Mouse (Mus musculus) testis, postnatal 14 days (tissue): Measurements from ENCODE around the gene Pgpep1l.

ENCODE experiments used
- DNase-seq: peaks from one replicate; pipeline ENCODE4 v3.0.0; 2021; ENCODE audit warnings: low spot score

Pgpep1l gene

GRCm38 (mm10) chr7:68213842-68214241 is 50.2 kb downstream of the Pgpep1l start:
- no peak for DNase-seq

- DNase-seq: no peak
Measured at GRCm38 (mm10) chr7:68211883-68212282, 52.1 kb downstream of the Pgpep1l start.

- no peak for DNase-seq
Measured at GRCm38 (mm10) chr7:68210417-68210816, 53.6 kb downstream of the Pgpep1l start.

GRCm38 (mm10) chr7:68209039-68209438 is 55.0 kb downstream of the Pgpep1l start:
- no peak for DNase-seq

- DNase-seq: no peak
Measured at GRCm38 (mm10) chr7:68205776-68206427, 58.1 kb downstream of the Pgpep1l start.

GRCm38 (mm10) chr7:68199609-68200008 is 64.4 kb downstream of the Pgpep1l start:
- DNase-seq: no peak

- no peak for DNase-seq
Measured at GRCm38 (mm10) chr7:68193958-68194695, 69.9 kb downstream of the Pgpep1l start.

GRCm38 (mm10) chr7:68189691-68190456 is 74.2 kb downstream of the Pgpep1l start:
- DNase-seq: no peak

GRCm38 (mm10) chr7:68189211-68189610 is 74.8 kb downstream of the Pgpep1l start:
- DNase-seq: no peak
